Mouse (Mus musculus) myocyte (in vitro differentiated cells): ENCODE measurements around the gene Tpst2.

Source experiments
- MAX ChIP-seq: IDR thresholded peaks from one replicate; pipeline ENCODE4 v1.6.1; 2011; ENCODE audit warnings: low read depth, mild to moderate bottlenecking, control low read depth
- MYOG ChIP-seq, 3 experiments: IDR thresholded peaks; one replicate each; pipeline ENCODE4 v1.6.1; 2011; ENCODE audit warnings: control low read depth in 2 of 3, low read depth in 2 of 3, mild to moderate bottlenecking in 2 of 3; ENCODE audit not compliant: insufficient read length in 2 of 3, control insufficient read depth in 1 of 3, insufficient read depth in 1 of 3
- POLR2A ChIP-seq: IDR thresholded peaks from one replicate; pipeline ENCODE4 v1.6.1; 2011; ENCODE audit warnings: low read depth, mild to moderate bottlenecking, control low read depth, moderate library complexity; ENCODE audit not compliant: insufficient read length

DNA sequence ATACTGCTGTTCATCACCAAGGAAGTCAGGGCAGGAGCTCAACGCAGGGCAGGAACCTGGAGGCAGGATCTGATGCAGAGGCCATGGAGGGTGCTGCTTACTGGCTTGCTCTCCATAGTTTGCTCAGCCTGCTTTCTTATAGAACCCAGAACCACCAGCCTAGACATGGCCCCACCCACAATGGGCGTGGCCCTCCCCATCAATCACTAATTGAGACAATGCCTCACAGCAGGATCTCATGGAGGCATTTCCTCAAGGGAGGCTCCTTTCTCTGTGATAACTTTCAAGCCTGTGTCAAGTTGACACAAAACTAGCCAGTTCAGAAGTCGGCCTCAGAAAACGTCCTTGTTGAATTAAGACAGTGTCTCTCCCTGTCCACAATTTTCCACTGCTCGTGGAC lies 40.7 kb upstream of the Tpst2 start:
- no peak for TF ChIP-seq POLR2A
- TF ChIP-seq MYOG (IDR thresholded peaks at IDR 0.05; ENCODE audit: control insufficient read depth in 1 of 3, insufficient read depth in 1 of 3, insufficient read length in 2 of 3, low read depth in 2 of 3): no peak
- no peak for TF ChIP-seq MAX
